Mouse (Mus musculus): ENCODE measurements around the gene Ndufs3. TPM values are rescaled to one million over a fixed set of nuclear protein-coding genes. Genes with fewer than 3 reads are reported as not detected.
A peak's percentile ranks its signal among the peaks of the same experiment; 100 is the strongest.

Gene Ndufs3
- total RNA-seq (2021), result 100 to 1,000 TPM; 253 to 266 TPM
- long read RNA-seq, experiment 1, transcript Ndufs3-201 (7 exons, 1,046 nt), result major isoform, 241 of 260 reads
- long read RNA-seq, experiment 1, partial matches to known transcripts, result 7 of 260 reads
- long read RNA-seq, experiment 1, other reads (novel, unspliced or antisense), result 10 of 260 reads
- long read RNA-seq, experiment 2, transcript Ndufs3-201 (7 exons, 1,046 nt), result major isoform, 222 of 236 reads
- long read RNA-seq, experiment 2, partial matches to known transcripts, result 3 of 236 reads
- long read RNA-seq, experiment 2, other reads (novel, unspliced or antisense), result 11 of 236 reads

DNA sequence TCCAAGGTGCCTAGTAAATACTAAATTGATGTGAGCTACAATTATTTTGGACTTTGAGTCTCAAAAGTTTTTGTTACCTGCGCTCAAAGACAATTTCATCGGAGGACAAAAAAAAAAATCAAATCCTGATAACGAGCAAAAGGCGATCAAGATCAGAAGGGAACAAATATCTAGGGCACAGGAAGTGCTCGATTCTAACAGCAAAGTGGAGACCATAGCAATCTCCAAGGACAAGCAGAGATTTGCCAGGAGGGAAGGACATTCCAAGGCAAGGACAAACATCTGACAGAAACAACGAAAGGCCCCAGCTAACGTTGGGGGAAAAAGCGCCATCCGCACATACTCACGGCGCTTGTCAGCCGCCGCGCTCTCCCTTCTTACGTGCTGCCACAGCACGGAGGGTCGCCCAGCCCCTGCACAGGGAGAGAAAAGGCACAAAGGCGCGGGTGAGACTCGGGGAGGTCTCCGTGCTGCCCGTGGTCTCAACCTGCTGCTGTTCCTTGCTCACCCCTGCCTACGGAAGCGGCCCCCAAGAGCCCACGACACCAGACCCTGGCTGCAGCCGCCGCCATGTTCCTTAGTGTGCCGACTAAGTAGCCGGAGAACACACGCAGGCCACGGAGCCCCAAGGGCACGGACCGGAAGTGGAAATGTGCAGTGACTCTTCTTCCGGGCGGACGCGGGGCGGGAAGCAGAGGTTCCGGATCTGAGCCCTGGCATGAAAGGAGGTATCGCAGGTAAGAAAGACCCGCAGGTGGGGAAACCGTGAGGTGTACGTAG lies at the start of gene Ndufs3, which contains the start of gene Kbtbd4:
Gene Ndufs3, minus strand, starts transcription at position 752 of the 780 bp plus-strand sequence.
Gene Kbtbd4, plus strand, starts transcription at position 665 of the 780 bp plus-strand sequence.
- peak; percentile 85 to 88 for DNase-seq (ENCODE audit: low spot score in 2 of 2)

DNA sequence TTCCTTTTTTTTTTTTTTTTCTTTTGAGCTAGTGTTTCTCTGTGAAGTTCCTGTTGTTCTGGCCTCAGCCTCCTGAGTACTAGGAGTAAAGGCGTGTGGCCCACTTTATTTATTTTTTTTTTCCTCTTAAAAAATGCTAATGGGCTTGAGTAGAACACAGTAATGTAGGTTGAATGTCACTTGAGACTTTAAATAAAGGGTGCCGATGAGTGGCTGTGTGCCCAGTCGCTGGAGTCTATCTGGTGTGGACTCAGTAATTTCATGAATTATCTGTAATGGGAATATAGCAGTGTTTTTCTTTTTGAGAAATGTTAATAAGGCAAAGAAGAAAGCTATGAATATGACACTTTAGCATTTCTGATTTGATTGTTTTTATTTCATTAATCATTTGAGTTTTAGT lies 48.8 kb upstream of the Ndufs3 start:
- no peak for DNase-seq (ENCODE audit: low spot score in 2 of 2)

- no peak for DNase-seq (ENCODE audit: low spot score in 2 of 2)
Measured at GRCm38 (mm10) chr2:90950582-90951194, 46.1 kb upstream of the Ndufs3 start.

- no peak for DNase-seq (ENCODE audit: low spot score in 2 of 2)
Measured at GRCm38 (mm10) chr2:90950149-90950548, 45.5 kb upstream of the Ndufs3 start.

- no peak for DNase-seq (ENCODE audit: low spot score in 2 of 2)
Measured at GRCm38 (mm10) chr2:90941744-90942143, 37.1 kb upstream of the Ndufs3 start.

- peak; percentile 80 to 91 for DNase-seq (ENCODE audit: low spot score in 2 of 2)
Measured at GRCm38 (mm10) chr2:90940233-90941229, 35.9 kb upstream of the Ndufs3 start, which contains the start of gene Celf1. TSS of gene Celf1 (plus strand) at chr2:90940382.

GRCm38 (mm10) chr2:90939750-90940149 lies 35.1 kb upstream of the Ndufs3 start:
- no peak for DNase-seq (ENCODE audit: low spot score in 2 of 2)

GRCm38 (mm10) chr2:90938362-90938761 lies 33.7 kb upstream of the Ndufs3 start:
- no peak for DNase-seq (ENCODE audit: low spot score in 2 of 2)

- DNase-seq (ENCODE audit: low spot score in 2 of 2), result no peak
Measured at GRCm38 (mm10) chr2:90932273-90932672, 27.6 kb upstream of the Ndufs3 start.

GRCm38 (mm10) chr2:90931829-90932228 lies 27.2 kb upstream of the Ndufs3 start:
- DNase-seq (ENCODE audit: low spot score in 2 of 2), result no peak

DNA sequence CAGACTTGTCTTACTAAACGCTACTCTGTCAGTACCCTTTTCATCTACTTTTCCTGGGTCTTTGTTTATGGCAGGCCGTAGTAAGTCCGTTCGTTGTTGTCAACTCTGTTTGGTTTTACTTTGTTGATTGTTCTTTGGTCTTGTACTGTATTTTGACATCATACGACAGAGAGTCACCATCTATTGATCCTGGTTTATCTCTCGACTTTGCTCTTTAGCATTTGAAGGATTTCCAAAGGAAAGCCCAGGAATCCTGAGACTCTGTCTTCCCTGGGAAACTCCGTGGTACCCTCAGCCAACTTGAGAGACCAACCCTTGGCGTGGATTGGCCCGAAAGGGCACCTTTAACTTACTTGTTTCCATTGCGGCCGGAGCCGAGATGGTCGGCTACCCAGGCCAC lies 23.9 kb upstream of the Ndufs3 start:
- DNase-seq (ENCODE audit: low spot score in 2 of 2), result no peak

- DNase-seq (ENCODE audit: low spot score in 2 of 2), result no peak
Measured at GRCm38 (mm10) chr2:90922636-90923035, 18.0 kb upstream of the Ndufs3 start.

DNA sequence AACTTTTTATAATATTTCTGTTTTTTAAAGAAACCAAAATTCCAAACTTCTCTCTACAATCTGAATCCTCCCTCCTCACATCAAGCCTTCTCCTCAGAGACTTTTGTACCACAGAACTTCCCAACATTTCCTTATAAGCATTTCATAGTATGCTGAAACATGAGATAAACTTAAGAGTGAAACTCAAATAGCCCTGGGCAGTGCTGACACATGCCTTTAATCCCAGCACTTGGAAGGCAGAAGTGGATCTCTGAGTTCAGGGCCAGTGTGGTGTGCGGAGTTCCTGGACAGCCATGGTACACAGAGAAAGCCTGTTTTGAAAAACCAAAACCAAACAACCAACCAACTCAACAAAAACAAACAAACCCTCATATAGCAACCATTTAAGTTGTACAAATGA lies 16.6 kb upstream of the Ndufs3 start:
- no peak for DNase-seq (ENCODE audit: low spot score in 2 of 2)

GRCm38 (mm10) chr2:90917999-90918698 lies 13.5 kb upstream of the Ndufs3 start:
- no peak for DNase-seq (ENCODE audit: low spot score in 2 of 2)

GRCm38 (mm10) chr2:90917233-90917998 lies 12.8 kb upstream of the Ndufs3 start:
- DNase-seq (ENCODE audit: low spot score in 2 of 2), result peak; percentile 34 to 58

DNA sequence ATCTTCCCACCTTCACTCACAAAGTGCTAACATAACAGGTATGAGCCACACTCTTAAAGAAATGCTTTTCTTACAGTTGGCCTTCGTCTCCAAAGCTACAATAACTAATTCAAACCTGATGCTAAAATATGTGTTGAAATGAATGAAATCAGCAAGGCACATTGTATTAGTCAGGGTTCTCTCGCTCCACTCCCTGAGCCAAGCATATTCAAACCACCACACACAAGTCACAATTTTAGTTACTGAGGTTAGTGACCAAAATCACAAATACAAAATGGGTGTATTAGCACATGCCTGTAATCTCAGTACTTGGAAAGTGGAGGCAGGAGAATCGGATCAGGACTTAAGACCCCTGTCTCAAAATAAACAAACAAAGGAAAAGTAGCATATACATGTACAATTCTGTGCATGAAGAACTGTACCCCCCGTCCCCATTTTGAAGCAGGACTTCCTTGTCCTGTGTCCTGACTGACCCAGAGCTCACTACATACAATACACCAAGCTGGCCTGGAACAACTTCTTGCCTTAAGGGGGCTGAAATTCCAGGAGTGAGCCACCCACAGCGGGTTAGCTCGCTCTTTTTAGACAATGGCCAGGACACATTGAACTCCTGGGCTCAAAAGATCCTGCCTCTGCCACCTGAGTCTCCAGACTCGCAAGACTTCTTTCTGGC lies 12.1 kb upstream of the Ndufs3 start:
- no peak for DNase-seq (ENCODE audit: low spot score in 2 of 2)

DNA sequence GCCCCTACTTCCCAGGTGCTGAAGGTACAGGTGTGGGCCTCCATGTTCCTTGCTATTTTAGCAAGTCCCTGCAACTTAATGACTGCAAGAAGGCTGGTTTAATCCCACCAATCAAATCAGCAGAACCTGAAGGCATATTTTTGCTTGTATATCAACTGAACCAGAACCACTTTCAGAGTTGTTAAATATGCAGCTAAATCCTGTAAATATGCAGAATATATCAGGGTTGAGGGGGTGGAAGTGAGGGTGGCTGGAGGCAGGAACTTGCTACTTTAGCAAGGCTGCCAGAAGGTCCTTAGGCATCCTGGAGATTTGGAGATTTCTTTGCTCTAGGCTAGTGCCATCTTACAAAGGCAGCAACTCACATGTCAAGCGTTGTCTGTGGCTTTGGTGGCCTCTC lies 10.9 kb upstream of the Ndufs3 start:
- DNase-seq (ENCODE audit: low spot score in 2 of 2), result no peak

DNA sequence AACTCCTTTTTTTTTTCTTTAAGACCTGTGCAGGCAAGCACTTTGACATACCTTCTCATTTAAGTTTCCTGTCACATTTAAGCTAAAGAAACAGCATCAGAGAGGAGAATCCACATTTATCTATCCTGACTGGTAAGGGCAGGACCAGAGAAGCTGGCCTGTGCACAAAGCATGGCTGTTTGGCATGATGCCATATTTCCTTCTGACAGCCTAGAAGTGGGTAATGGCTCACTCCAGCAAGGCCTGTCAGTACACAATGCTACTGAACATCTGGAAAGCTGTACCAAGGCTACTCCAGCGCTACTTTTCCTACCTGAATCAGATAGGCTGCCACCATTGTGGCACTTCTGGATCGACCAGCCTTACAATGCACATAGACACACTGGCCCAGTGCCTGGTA lies 9.0 kb upstream of the Ndufs3 start:
- no peak for DNase-seq (ENCODE audit: low spot score in 2 of 2)

DNA sequence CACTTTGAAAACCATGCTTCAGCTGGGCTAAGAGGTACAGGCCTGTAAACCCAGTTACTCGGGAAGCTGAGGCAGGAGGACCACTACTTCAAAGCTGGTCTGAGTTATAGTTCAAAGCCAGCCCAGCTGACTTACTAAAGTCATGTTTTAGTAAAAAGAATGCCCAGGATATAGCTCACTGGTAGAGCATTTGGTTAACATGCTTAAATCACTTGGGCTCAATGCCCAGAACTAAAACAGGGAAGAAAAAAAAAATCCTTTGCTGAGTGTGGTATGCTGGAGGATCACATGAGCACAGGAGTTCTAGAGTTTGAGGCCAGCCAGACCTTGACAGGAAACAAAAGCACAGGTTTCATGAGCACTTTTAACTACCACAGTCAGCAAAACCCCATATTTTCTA lies 7.0 kb upstream of the Ndufs3 start:
- DNase-seq (ENCODE audit: low spot score in 2 of 2), result no peak
